Mouse (Mus musculus): Measurements from ENCODE around the gene Igsf9.

Gene Igsf9

GRCm38 (mm10) chr1:172496030-172496429 lies 14.4 kb downstream of the Igsf9 start:
- DNase-seq (ENCODE audit: low read depth, low spot score): no peak

- DNase-seq (ENCODE audit: low read depth, low spot score): no peak
Measured at GRCm38 (mm10) chr1:172497428-172497827, 15.8 kb downstream of the Igsf9 start.

GRCm38 (mm10) chr1:172499765-172500441 lies 18.3 kb downstream of the Igsf9 start, which contains the start of gene Tagln2:
Tagln2 (plus strand) TSS chr1:172500047.
- no peak for DNase-seq (ENCODE audit: low read depth, low spot score)

GRCm38 (mm10) chr1:172500451-172501370 lies 19.1 kb downstream of the Igsf9 start:
- no peak for DNase-seq (ENCODE audit: low read depth, low spot score)

- DNase-seq (ENCODE audit: low read depth, low spot score): no peak
Measured at GRCm38 (mm10) chr1:172501371-172502144, 20.0 kb downstream of the Igsf9 start.

- DNase-seq (ENCODE audit: low read depth, low spot score): no peak
Measured at GRCm38 (mm10) chr1:172502145-172503110, 20.8 kb downstream of the Igsf9 start.

GRCm38 (mm10) chr1:172503111-172503997 lies 21.8 kb downstream of the Igsf9 start:
- peak; percentile 40 for DNase-seq (ENCODE audit: low read depth, low spot score)

- DNase-seq (ENCODE audit: low read depth, low spot score): no peak
Measured at GRCm38 (mm10) chr1:172504756-172505155, 23.2 kb downstream of the Igsf9 start.

- no peak for DNase-seq (ENCODE audit: low read depth, low spot score)
Measured at GRCm38 (mm10) chr1:172507001-172507400, 25.4 kb downstream of the Igsf9 start.

- no peak for DNase-seq (ENCODE audit: low read depth, low spot score)
Measured at GRCm38 (mm10) chr1:172507701-172508100, 26.1 kb downstream of the Igsf9 start.

- no peak for DNase-seq (ENCODE audit: low read depth, low spot score)
Measured at GRCm38 (mm10) chr1:172508172-172508571, 26.6 kb downstream of the Igsf9 start.

- DNase-seq (ENCODE audit: low read depth, low spot score): no peak
Measured at GRCm38 (mm10) chr1:172509235-172509634, 27.6 kb downstream of the Igsf9 start.

- no peak for DNase-seq (ENCODE audit: low read depth, low spot score)
Measured at GRCm38 (mm10) chr1:172509983-172510382, 28.4 kb downstream of the Igsf9 start.

- no peak for DNase-seq (ENCODE audit: low read depth, low spot score)
Measured at GRCm38 (mm10) chr1:172510421-172510972, 28.9 kb downstream of the Igsf9 start.

GRCm38 (mm10) chr1:172512962-172513361 lies 31.4 kb downstream of the Igsf9 start:
- no peak for DNase-seq (ENCODE audit: low read depth, low spot score)

- no peak for DNase-seq (ENCODE audit: low read depth, low spot score)
Measured at GRCm38 (mm10) chr1:172513525-172514212, 32.1 kb downstream of the Igsf9 start.

- no peak for DNase-seq (ENCODE audit: low read depth, low spot score)
Measured at GRCm38 (mm10) chr1:172514213-172514529, 32.6 kb downstream of the Igsf9 start.

- DNase-seq (ENCODE audit: low read depth, low spot score): no peak
Measured at GRCm38 (mm10) chr1:172514551-172515268, 33.1 kb downstream of the Igsf9 start.

Data from retina, postnatal 7 days (tissue).